Mouse (Mus musculus) E14TG2a.4 (cell line): ENCODE results near the gene Abca7.

ENCODE experiments used
- CTCF ChIP-seq: conservative IDR thresholded peaks from 2 replicates; pipeline ENCODE4 v1.5.1; 2014; ENCODE audit warnings: low read length
- NANOG ChIP-seq: IDR thresholded peaks from 2 replicates; pipeline ENCODE4 v1.6.1; 2014; ENCODE audit warnings: borderline replicate concordance, low read length, mixed read lengths

- TF ChIP-seq CTCF (no peak), NANOG (no peak)
Observed at GRCm38 (mm10) chr10:80024229-80025043, 28.1 kb downstream of the Abca7 start.
